Mouse (Mus musculus) liver, embryonic 14.5 days (tissue): ENCODE data around the gene Pth1r.

Experiments
- CTCF ChIP-seq: IDR thresholded peaks from 2 replicates; pipeline ENCODE4 v1.5.1; 2016; ENCODE audit warnings: antibody characterized with exemption, low read depth, control low read depth
- EP300 ChIP-seq: IDR thresholded peaks from 2 replicates; pipeline ENCODE4 v1.6.1; 2016; ENCODE audit warnings: antibody characterized with exemption, low read depth

- TF ChIP-seq CTCF (no peak), EP300 (no peak)
Measured at GRCm38 (mm10) chr9:110781731-110782130, 34.8 kb upstream of the Pth1r start.
